Mouse (Mus musculus) liver, embryonic 12.5 days (tissue): Measurements from ENCODE around the gene Pmch. TPM values are rescaled to one million over a fixed set of nuclear protein-coding genes. Genes with fewer than 3 reads are reported as not detected.

ENCODE experiments used
- polyA plus RNA-seq: library from polyadenylated mRNA; unstranded; fragments of >200 nt; fragmentation: Nextera tagmentation; extraction: Ambion mirVana; gene quantifications from 2 replicates; pipeline ENCODE4 v1.2.1, GENCODE M21; 2016

Pmch gene
- polyA plus RNA-seq, 1 experiment from 2014 or later: 1.0 TPM

Other genes with a start within 250 kb of the Pmch start
- 11.2 and 11.5 TPM in 2 replicates for gene Igf1, start 232.8 kb upstream of the Pmch start, polyA plus RNA-seq
- 17.1 and 17.4 TPM in 2 replicates for gene Parpbp, start 55.9 kb downstream of the Pmch start, polyA plus RNA-seq
- gene Nup37, start 55.9 kb downstream of the Pmch start, polyA plus RNA-seq: 65.6 and 67.5 TPM in 2 replicates
- gene Washc3, start 110.0 kb downstream of the Pmch start, polyA plus RNA-seq: 34.9 and 36.0 TPM in 2 replicates